Mouse (Mus musculus): ENCODE data around the gene Adra2b.

Gene Adra2b

GRCm38 (mm10) chr2:127339262-127339661, 23.7 kb upstream of the Adra2b start:
- no peak for DNase-seq

- DNase-seq, result peak; percentile 75
Measured at GRCm38 (mm10) chr2:127341159-127341558, 21.8 kb upstream of the Adra2b start.

GRCm38 (mm10) chr2:127346334-127346733, 16.7 kb upstream of the Adra2b start:
- DNase-seq, result no peak

- DNase-seq, result peak; percentile 22
Measured at GRCm38 (mm10) chr2:127347147-127347985, 15.6 kb upstream of the Adra2b start.

GRCm38 (mm10) chr2:127353881-127354280, 9.1 kb upstream of the Adra2b start:
- DNase-seq, result peak; percentile 52

GRCm38 (mm10) chr2:127363282-127363652, 259 bp downstream of the Adra2b start:
- DNase-seq, result no peak

- DNase-seq, result peak; percentile 36
Measured at GRCm38 (mm10) chr2:127363696-127364095, 688 bp downstream of the Adra2b start.

- peak; percentile 75 for DNase-seq
Measured at GRCm38 (mm10) chr2:127364452-127364851, 1.4 kb downstream of the Adra2b start.

- peak; percentile 72 for DNase-seq
Measured at GRCm38 (mm10) chr2:127367126-127367820, 4.3 kb downstream of the Adra2b start.

GRCm38 (mm10) chr2:127369703-127370376, 6.8 kb downstream of the Adra2b start:
- DNase-seq, result peak; percentile 59

- DNase-seq, result no peak
Measured at GRCm38 (mm10) chr2:127370561-127371483, 7.8 kb downstream of the Adra2b start.

- DNase-seq, result peak; percentile 84
Measured at GRCm38 (mm10) chr2:127371484-127371861, 8.5 kb downstream of the Adra2b start.

GRCm38 (mm10) chr2:127372082-127372481, 9.1 kb downstream of the Adra2b start:
- DNase-seq, result no peak

- DNase-seq, result no peak
Measured at GRCm38 (mm10) chr2:127374131-127374530, 11.1 kb downstream of the Adra2b start.

GRCm38 (mm10) chr2:127375087-127375486, 12.1 kb downstream of the Adra2b start:
- DNase-seq, result peak; percentile 69

- no peak for DNase-seq
Measured at GRCm38 (mm10) chr2:127375759-127376341, 12.8 kb downstream of the Adra2b start.

- peak; percentile 45 for DNase-seq
Measured at GRCm38 (mm10) chr2:127376423-127377051, 13.5 kb downstream of the Adra2b start.

GRCm38 (mm10) chr2:127377942-127378610, 15.1 kb downstream of the Adra2b start:
- no peak for DNase-seq

- peak; percentile 82 for DNase-seq
Measured at GRCm38 (mm10) chr2:127378611-127378990, 15.6 kb downstream of the Adra2b start.

- peak; percentile 68 for DNase-seq
Measured at GRCm38 (mm10) chr2:127379250-127379649, 16.2 kb downstream of the Adra2b start.

- DNase-seq, result no peak
Measured at GRCm38 (mm10) chr2:127383881-127384280, 20.9 kb downstream of the Adra2b start.

Measured in kidney, postnatal 14 days (tissue).